Mouse (Mus musculus): ENCODE measurements around the gene Mrpl17. TPM values are rescaled to one million over a fixed set of nuclear protein-coding genes. Genes with fewer than 3 reads are reported as not detected.
A peak's percentile ranks its signal among the peaks of the same experiment; 100 is the strongest.
"Not testable (repeated sequence)": the region's sequence is repeated elsewhere in the genome, so short reads cannot be mapped to it uniquely, and the experiment has no call there.

The Mrpl17 gene
- 279 and 357 TPM in 2 replicates for polyA plus RNA-seq (2016; fragmentation: Nextera tagmentation; extraction: Ambion mirVana)

DNA sequence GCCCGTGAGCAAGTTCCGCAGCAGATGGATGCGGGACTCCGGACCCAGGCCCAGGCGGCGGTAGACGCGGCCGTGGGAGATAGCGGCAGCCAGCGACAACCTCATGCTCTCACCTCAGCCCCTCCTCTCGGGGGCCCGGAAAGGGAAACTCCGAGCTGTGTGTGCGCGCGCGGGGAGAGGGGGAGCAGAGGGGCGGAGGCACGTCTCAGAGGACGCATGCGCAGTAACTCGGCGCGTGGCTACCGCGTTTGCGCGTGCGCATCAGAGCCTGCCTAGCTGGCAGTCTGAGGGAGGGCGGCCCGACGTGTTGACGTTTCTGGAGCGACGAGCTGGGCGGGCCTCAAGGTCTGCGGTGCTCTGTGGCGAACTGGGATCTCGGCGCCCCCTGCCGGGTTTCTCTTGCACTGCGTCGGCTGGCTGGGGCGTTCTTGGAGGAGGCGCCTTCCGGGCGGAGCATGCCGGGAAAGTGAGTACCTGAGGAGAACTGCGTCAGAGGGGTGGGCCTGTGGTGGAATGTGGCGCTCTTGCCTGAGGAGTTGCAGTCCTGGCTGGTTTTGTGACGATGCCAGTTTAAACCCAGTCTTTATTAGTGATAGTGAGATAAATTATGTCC is at the start of gene Mrpl17:
Gene Mrpl17, minus strand, starts transcription at position 223 of the 613 bp plus-strand sequence.
- under 1% methylated on average over 52 of the region's 52 CpGs for WGBS

GRCm38 (mm10) chr7:105855718-105856560 is 45.0 kb upstream of the Mrpl17 start:
- no CpG with 5 or more reads among the region's 2 CpGs for WGBS
- not testable (repeated sequence) for H3K27ac ChIP-seq; H3K27me3 ChIP-seq (ENCODE audit: insufficient read depth, poor library complexity, severe bottlenecking); H3K36me3 ChIP-seq; H3K9me3 ChIP-seq; DNase-seq (ENCODE audit: low spot score); H3K4me3 ChIP-seq; H3K4me1 ChIP-seq

More for the DNA sequence above, at the start of gene Mrpl17:
- Histone ChIP-seq H3K9me3 (no peaks in the 10 kb centered on the region), H3K27ac (peak within 1 kb of the TSS; percentile 97), H3K36me3 (peaks cover 29% of the 10 kb centered on the region), H3K4me3 (peak within 1 kb of the TSS; percentile 85), H3K27me3 (ENCODE audit: insufficient read depth, poor library complexity, severe bottlenecking) (no peaks in the 10 kb centered on the region), H3K4me1 (peaks cover 6% of the 10 kb centered on the region)
- DNase-seq (ENCODE audit: low spot score) = peak; percentile 100

- 75% methylated on average over 7 of the region's 7 CpGs for WGBS
- H3K27me3 ChIP-seq (ENCODE audit: insufficient read depth, poor library complexity, severe bottlenecking) = no peaks in the 10 kb centered on the region
- H3K4me3 ChIP-seq = no peak overlapping the region
- H3K36me3 ChIP-seq = no peaks in the 10 kb centered on the region
- no peak overlapping the region for H3K27ac ChIP-seq
- no peaks in the 10 kb centered on the region for H3K4me1 ChIP-seq
- DNase-seq (ENCODE audit: low spot score) = no peak
- H3K9me3 ChIP-seq = no peaks in the 10 kb centered on the region
Measured at GRCm38 (mm10) chr7:105824281-105824680, 13.4 kb upstream of the Mrpl17 start.

GRCm38 (mm10) chr7:105818483-105818882 is 7.6 kb upstream of the Mrpl17 start:
- no peak for DNase-seq (ENCODE audit: low spot score)
- Histone ChIP-seq H3K27me3 (ENCODE audit: insufficient read depth, poor library complexity, severe bottlenecking) (no peaks in the 10 kb centered on the region), H3K4me3 (no peak overlapping the region), H3K4me1 (no peaks in the 10 kb centered on the region), H3K9me3 (no peaks in the 10 kb centered on the region), H3K36me3 (no peaks in the 10 kb centered on the region), H3K27ac (no peak overlapping the region)
- 0% methylated on average over 1 of the region's 1 CpGs for WGBS

DNA sequence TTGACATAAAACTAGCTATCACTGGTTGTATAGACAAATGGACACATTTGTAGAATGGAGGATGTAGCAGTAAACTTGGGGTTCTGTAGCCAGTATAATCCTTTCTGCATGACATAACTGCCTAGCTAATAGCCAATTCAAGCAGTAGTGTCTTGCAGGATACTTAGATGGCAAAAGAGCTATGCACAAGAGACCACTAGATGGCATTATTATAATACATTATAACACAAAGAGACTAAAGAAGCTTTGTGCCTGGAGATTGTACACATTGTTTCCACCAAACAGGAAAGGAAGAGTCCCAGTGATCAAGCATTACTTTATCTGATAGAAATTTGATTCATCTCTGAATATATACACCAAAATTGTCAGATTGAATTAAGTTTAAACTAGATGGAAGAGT is 5.8 kb upstream of the Mrpl17 start:
- H3K27me3 ChIP-seq (ENCODE audit: insufficient read depth, poor library complexity, severe bottlenecking) = no peaks in the 10 kb centered on the region
- no peaks in the 10 kb centered on the region for H3K4me1 ChIP-seq
- H3K27ac ChIP-seq = no peak overlapping the region
- no peaks in the 10 kb centered on the region for H3K36me3 ChIP-seq
- no peaks in the 10 kb centered on the region for H3K9me3 ChIP-seq
- DNase-seq (ENCODE audit: low spot score) = no peak
- no peak overlapping the region for H3K4me3 ChIP-seq

GRCm38 (mm10) chr7:105813326-105813725 is 2.4 kb upstream of the Mrpl17 start:
- H3K27me3 ChIP-seq (ENCODE audit: insufficient read depth, poor library complexity, severe bottlenecking) = no peaks in the 10 kb centered on the region
- 79% methylated on average over 3 of the region's 3 CpGs for WGBS

DNA sequence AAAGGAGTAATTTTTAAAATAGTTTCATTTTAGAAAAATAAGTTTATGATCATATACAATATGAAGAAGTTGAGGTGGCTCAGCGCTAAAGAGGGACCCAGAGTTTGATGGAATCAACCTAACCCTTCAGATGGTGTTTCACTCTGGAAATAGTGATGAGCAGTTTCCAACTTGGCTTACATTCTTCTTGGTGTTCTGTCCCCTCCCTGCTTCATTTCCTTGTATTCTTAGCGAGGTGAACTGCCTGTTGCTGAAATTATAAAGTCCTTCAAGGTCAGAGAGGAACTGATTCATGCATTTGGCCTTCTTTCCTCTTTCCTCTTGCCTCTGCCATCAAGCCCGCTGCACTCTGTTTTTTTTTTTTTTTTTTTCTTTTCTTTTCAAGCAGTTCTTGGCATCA is 1.7 kb upstream of the Mrpl17 start:
- no peaks in the 10 kb centered on the region for H3K9me3 ChIP-seq
- peaks cover 6% of the 10 kb centered on the region for H3K4me1 ChIP-seq
- peaks cover 23% of the 10 kb centered on the region for H3K36me3 ChIP-seq
- H3K4me3 ChIP-seq = no peak overlapping the region
- WGBS = 75% methylated on average over 3 of the region's 3 CpGs
- no peaks in the 10 kb centered on the region for H3K27me3 ChIP-seq (ENCODE audit: insufficient read depth, poor library complexity, severe bottlenecking)
- DNase-seq (ENCODE audit: low spot score) = no peak
- H3K27ac ChIP-seq = no peak overlapping the region

More at GRCm38 (mm10) chr7:105813326-105813725, 2.4 kb upstream of the Mrpl17 start:
- peaks cover 16% of the 10 kb centered on the region for H3K36me3 ChIP-seq
- no peak for DNase-seq (ENCODE audit: low spot score)
- no peak overlapping the region for H3K27ac ChIP-seq
- H3K9me3 ChIP-seq = no peaks in the 10 kb centered on the region
- no peak overlapping the region for H3K4me3 ChIP-seq
- peaks cover 6% of the 10 kb centered on the region for H3K4me1 ChIP-seq

- no peaks in the 10 kb centered on the region for H3K9me3 ChIP-seq
- peaks cover 6% of the 10 kb centered on the region for H3K4me1 ChIP-seq
- peak overlapping the region; percentile 97; the same call in 1 of the 2 replicates for H3K27ac ChIP-seq
- DNase-seq (ENCODE audit: low spot score) = no peak
- peaks cover 29% of the 10 kb centered on the region for H3K36me3 ChIP-seq
- H3K4me3 ChIP-seq = peak overlapping the region; percentile 85
- no peaks in the 10 kb centered on the region for H3K27me3 ChIP-seq (ENCODE audit: insufficient read depth, poor library complexity, severe bottlenecking)
Measured at GRCm38 (mm10) chr7:105811516-105811915, 617 bp upstream of the Mrpl17 start.

- no peaks in the 10 kb centered on the region for H3K27me3 ChIP-seq (ENCODE audit: insufficient read depth, poor library complexity, severe bottlenecking)
- no peaks in the 10 kb centered on the region for H3K9me3 ChIP-seq
- peaks cover 6% of the 10 kb centered on the region for H3K4me1 ChIP-seq
- DNase-seq (ENCODE audit: low spot score) = peak; percentile 76
- peaks cover 29% of the 10 kb centered on the region for H3K36me3 ChIP-seq
- peak overlapping the region; percentile 85 for H3K4me3 ChIP-seq
- 5% methylated on average over 37 of the region's 37 CpGs for WGBS
- H3K27ac ChIP-seq = peak overlapping the region; percentile 97
Measured at GRCm38 (mm10) chr7:105810280-105810876, 521 bp downstream of the Mrpl17 start.

DNA sequence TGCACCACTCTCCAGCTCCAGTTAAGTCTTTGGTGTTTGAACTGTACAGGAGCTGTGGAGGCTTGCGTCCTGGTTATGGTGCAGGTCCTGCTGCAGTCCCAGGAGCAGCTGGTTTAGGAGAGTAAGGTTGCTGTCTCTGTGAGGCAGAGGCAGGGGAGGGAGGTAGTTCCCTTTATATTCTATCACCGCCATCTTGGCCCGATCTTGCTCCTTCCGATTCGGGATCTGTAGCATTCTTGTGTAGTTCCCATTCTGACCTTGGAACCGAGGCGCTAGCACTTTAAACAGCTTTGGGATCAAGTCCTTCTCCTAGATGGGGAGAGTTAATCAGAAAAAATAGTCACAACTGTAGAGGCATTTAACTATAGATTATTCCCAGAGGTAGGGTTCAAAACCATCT is 1.1 kb downstream of the Mrpl17 start:
- Histone ChIP-seq H3K27me3 (ENCODE audit: insufficient read depth, poor library complexity, severe bottlenecking) (no peaks in the 10 kb centered on the region), H3K4me3 (peak overlapping the region; percentile 85), H3K27ac (peak overlapping the region; percentile 97; the same call in 1 of the 2 replicates), H3K9me3 (no peaks in the 10 kb centered on the region), H3K4me1 (peaks cover 6% of the 10 kb centered on the region), H3K36me3 (peaks cover 29% of the 10 kb centered on the region)
- 89% methylated on average over 7 of the region's 7 CpGs for WGBS
- no peak for DNase-seq (ENCODE audit: low spot score)

- H3K9me3 ChIP-seq = no peaks in the 10 kb centered on the region
- H3K27ac ChIP-seq = no peak overlapping the region
- 58% methylated on average over 1 of the region's 1 CpGs for WGBS
Measured at GRCm38 (mm10) chr7:105808385-105808784, 2.5 kb downstream of the Mrpl17 start.

GRCm38 (mm10) chr7:105806716-105807115 is 4.2 kb downstream of the Mrpl17 start:
- 72% methylated on average over 2 of the region's 2 CpGs for WGBS
- peaks cover 29% of the 10 kb centered on the region for H3K36me3 ChIP-seq

More at GRCm38 (mm10) chr7:105808385-105808784, 2.5 kb downstream of the Mrpl17 start:
- Histone ChIP-seq H3K4me3 (no peak overlapping the region), H3K4me1 (peaks cover 6% of the 10 kb centered on the region), H3K36me3 (peaks cover 29% of the 10 kb centered on the region), H3K27me3 (ENCODE audit: insufficient read depth, poor library complexity, severe bottlenecking) (no peaks in the 10 kb centered on the region)
- DNase-seq (ENCODE audit: low spot score) = no peak

DNA sequence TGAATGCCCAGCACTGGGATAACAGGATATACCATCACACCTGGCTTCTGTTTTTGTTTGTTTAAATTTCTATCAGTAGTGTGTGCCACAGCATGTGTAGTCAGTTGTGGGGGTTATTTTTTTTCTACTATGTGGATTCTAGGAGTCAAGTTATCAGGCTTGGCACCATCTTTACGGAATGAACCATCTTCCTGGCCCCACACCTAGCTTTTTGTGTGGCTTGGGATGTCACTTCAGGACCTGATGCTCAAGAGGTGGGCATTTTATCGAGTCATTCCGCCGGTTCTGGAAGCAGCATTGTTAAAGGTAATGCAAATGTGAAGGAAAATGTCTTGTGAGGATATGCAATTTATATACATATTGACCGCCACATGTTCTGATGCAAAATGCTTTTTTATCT is 4.8 kb downstream of the Mrpl17 start:
- no peaks in the 10 kb centered on the region for H3K9me3 ChIP-seq
- H3K4me3 ChIP-seq = no peak overlapping the region
- no peak for DNase-seq (ENCODE audit: low spot score)
- 75% methylated on average over 5 of the region's 5 CpGs for WGBS
- H3K4me1 ChIP-seq = peaks cover 6% of the 10 kb centered on the region
- no peak overlapping the region for H3K27ac ChIP-seq
- no peaks in the 10 kb centered on the region for H3K27me3 ChIP-seq (ENCODE audit: insufficient read depth, poor library complexity, severe bottlenecking)
- H3K36me3 ChIP-seq = peaks cover 29% of the 10 kb centered on the region

More at GRCm38 (mm10) chr7:105806716-105807115, 4.2 kb downstream of the Mrpl17 start:
- Histone ChIP-seq H3K9me3 (no peaks in the 10 kb centered on the region), H3K27me3 (ENCODE audit: insufficient read depth, poor library complexity, severe bottlenecking) (no peaks in the 10 kb centered on the region), H3K27ac (no peak overlapping the region), H3K4me1 (peaks cover 6% of the 10 kb centered on the region), H3K4me3 (no peak overlapping the region)
- no peak for DNase-seq (ENCODE audit: low spot score)
